Mouse (Mus musculus): ENCODE results near the gene Armc12.
A peak's percentile ranks its signal among the peaks of the same experiment; 100 is the strongest.

The Armc12 gene

DNA sequence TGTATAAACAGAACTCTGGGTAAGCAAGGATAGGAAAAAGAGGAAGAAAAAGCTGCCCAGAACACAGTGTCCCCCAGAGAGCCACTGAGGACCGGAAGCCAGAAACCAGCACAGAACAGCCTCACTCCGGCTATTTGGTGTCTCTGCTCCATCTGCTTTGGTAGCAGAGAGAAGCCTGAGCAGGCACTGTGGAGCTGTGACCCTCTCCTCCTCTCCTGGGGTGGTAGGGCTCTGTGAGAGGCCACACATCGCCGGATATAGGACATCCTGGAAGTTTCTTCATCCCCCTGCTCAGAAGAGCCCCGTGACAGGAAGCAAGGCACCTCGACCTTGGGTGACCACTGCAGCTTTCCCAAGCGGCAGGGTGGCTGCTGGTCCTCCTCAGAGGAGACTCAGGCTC lies 16.8 kb upstream of the Armc12 start:
- DNase-seq: no peak

DNA sequence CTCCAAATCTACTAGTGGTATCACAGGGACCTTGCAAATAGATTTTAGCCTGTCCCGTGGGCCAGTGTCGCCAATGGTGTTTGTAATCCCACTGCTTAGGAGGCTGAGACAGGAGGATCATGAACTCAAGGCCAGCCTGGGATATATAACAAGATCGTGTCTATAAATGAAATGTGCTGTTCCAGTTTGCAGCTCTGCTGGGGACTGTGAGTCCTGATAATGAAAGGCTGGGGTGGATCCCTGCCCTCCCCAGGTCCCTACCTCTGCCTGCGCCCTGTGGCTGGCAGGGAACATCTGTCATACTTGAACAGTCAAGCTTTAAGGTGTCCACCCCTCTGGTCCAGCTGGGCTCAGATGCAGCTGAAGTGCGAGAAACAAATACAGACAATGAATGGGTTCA lies 16.1 kb upstream of the Armc12 start:
- DNase-seq: no peak

DNA sequence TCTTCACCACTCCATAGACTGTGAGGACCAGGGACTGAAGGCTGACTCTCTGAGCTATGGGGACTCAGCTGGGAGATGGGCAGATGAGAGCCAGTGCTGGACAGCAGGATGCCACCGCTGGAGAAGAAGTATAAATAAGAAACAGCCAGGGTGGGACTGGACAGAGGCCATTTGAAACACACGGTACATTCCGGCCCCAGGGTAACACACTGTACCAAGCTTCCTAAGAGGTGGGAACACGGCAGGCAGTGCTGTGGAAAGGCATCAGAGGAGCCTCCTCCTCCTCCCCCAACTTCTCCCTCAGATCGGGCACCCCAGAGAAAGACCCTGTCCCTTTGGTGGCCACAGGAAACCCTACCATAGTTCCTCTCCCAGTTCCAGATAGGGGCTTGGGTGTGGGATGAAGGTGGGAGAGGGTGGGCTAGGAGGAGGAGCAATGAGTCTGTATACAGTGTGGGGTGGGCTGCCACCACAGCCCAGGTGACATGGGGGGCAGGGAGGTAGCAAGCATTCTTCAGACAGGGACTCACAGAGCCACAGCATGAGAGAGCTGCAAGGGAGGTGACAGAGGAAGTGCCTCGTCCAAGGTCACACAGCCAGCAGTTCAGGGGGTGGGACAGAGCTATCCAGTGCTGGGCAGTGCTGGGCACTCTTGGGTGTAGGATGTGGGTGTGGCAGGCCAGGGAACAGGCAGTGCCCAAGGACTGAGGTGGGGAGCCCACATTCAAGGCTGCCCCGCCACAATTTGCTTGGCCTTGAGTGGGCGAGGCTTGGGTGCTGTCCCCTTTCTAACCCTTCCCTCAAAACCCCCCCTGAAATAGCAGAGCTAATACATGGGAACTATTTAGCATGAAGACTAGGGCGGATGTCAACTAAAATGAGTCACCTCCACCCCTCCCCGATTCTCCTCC lies 14.9 kb upstream of the Armc12 start:
- DNase-seq: peak; percentile 70

DNA sequence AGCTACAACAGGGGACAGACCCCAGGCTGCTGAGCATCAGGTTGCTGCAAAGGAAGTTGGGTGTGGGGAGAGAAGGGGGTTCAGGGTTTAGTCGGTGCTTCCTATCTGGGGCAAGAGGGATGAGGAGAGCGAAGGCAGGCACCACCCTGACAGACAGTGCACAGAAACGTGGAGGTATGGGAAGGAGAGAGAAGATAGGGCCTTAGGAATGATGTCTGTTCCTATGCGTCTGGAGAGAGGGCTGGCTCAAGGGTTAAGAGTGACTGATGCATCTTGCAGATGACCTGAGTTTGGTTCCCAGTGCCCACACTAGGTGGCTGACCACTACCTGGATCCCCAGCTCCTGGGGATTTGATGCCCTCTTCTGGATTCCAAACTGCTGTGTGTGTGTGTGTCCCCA lies 13.7 kb upstream of the Armc12 start:
- peak; percentile 64 for DNase-seq

DNA sequence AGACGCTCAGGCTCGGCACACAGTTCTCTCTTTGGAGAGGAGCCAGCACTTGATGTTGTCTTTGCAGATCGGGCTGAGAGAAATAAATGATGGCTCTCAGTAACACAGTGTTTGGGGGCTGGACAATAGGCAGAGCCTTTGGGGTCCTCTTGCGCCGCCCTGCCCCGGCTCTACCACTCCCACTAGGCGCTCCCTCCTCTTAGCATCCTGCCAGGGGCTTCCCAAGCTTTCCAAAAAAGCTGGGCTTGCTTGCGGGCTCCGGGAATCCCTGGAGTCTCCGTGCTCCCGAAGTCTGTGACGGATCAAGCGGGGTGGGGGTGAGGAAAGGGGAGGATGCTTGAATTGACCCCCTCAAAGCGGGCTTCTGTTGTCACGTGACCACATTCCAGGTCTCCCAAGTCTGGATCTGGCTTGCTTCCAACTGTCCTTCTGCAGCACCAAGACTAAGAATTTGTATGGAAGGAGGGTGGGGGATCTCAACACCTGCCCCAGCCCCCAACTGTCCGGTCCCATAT lies 13.1 kb upstream of the Armc12 start, which contains the start of gene Fkbp5:
Gene Fkbp5, minus strand, starts transcription at position 87 of the 515 bp plus-strand sequence.
- no peak for DNase-seq

DNA sequence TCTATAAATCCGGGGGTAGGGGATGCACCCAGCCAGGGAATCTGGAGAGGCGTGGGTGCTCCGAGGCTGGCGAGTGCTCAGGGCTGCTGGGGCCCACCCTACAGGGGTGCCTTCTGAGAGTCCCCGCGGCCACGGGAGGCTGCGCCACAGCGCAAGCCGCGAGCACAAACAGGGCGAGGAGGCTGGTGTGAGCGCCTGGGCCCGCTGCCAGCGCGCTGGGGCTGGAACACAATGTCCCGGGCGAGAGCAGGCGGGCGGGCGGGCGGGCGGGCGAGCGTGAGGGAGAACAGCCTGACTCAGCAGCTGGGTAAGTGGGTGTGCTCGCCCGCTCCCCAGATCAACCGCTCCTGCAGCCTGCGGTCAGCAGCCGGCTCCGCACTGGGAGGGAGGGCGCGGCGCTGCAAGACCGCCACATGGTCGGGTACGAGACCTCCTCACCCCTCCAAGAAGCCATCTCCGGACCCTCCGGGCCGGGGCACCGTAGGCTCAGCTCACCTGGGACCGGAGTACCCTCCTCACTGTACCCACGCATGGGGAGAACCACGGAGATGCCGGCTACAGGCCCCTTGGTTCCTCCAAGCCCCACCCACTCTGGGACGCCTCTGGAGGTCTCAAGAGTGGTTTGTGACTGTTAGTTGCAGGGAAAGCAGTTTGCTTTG lies 12.5 kb upstream of the Armc12 start:
- DNase-seq: peak; percentile 85

DNA sequence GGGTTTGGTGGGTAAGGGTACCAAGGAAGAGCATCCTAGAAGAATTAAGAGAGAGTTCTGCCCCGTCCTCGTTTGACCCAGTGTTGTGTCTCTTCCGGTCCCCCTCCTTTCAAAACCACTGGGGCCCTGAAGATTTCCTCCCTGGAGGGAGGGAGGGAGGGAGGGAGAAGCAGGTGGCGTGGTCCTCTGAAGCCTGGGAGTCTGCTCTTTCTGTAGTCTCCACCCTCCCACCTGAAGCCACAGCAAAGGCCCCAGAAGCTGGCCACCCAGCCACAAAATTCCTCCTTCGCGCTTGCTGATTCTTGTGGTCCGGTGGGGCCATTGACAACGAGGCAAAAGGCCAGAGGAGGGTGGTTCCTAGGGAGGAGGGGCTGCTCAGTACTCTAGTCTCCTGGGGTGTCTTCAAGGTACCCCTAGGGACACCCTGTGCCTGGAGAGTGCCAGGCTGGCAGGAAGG lies 12.0 kb upstream of the Armc12 start:
- DNase-seq: peak; percentile 78

DNA sequence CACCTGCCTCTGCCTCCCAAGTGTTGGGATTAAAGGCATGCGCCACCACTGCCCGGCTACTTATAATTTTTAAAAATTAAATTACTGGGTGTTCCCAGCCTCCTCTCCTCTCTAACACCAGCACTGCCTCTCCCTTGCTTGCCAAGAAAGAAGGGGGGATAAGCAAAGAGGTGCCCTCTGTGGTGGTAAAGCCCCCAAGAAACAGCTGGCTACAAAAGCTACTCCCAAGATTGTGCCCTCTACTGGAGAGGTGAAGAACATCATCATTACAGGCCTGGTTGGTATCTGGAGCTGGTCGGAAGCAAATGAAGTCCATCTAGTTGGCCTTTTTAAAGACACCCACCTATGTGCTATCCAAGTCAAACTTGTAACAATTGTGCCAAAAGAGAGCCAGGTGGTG lies 10.8 kb upstream of the Armc12 start:
- no peak for DNase-seq

DNA sequence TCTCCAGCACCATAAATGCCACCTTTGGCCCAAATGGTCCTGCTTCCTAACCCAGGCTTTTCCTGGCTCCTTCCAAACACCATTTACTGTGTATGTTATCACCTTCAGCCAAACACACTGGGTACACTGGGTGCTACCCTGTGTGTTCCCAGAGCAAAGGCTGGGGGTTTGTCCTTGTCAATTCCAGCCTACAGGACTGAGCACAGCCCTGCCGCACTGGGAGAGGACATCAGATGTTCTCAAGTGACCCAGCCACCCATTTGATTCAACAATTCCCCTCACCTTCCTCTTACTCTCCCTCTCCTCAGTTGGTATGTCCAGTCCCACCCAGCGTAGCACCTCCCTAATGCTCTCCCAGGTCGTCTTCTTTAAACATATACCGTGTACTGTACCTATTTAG lies 10.0 kb upstream of the Armc12 start:
- no peak for DNase-seq

DNA sequence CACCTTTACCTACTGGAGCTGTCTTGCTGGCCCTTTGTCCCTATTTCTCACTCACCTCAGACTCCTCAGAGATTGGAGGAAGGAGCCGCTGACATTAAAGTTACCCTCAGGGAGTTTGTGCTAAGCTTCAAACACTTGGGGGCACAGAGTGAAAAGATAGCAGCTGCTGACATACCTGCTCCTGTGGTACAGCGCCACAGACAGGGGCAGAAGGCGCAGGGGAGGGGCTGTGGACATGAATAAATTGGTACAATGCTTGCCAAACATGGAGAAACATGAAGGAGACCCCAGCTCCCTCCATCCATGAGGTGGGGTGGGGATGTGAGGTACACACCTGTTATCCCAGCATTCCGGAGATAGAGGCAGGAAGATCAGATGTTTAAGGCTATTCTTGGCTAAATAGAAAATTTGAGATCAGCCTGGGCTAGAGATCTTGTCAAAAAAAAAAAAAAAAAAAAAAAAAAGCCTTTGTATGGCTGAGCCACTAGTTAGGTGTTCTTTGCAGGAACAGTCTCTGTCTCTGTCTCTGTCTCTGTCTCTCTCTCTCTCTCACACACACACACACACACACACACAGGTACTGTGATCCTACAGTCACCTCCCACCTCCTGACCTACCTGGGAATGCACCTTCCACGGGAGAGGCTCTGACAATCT lies 9.4 kb upstream of the Armc12 start:
- DNase-seq: peak; percentile 68

DNA sequence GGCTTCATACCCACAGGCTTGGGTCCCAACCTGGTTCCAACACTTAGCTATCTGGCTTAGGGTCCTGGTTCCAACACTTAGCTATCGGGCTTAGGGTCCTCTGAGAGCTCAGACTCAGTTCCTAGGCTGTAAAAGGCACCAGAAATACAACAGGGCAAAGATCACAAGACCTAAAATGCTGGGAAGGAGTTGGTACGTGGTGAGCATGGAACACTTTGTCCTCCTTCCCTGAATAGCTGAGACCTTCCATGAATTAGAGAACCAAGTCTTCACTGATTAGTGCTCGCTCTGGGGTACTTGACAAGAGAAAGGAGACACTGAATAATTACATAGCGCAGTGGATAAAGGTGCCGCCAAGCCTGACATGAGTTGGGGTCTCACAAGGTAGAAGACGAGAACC lies 8.7 kb upstream of the Armc12 start:
- no peak for DNase-seq

DNA sequence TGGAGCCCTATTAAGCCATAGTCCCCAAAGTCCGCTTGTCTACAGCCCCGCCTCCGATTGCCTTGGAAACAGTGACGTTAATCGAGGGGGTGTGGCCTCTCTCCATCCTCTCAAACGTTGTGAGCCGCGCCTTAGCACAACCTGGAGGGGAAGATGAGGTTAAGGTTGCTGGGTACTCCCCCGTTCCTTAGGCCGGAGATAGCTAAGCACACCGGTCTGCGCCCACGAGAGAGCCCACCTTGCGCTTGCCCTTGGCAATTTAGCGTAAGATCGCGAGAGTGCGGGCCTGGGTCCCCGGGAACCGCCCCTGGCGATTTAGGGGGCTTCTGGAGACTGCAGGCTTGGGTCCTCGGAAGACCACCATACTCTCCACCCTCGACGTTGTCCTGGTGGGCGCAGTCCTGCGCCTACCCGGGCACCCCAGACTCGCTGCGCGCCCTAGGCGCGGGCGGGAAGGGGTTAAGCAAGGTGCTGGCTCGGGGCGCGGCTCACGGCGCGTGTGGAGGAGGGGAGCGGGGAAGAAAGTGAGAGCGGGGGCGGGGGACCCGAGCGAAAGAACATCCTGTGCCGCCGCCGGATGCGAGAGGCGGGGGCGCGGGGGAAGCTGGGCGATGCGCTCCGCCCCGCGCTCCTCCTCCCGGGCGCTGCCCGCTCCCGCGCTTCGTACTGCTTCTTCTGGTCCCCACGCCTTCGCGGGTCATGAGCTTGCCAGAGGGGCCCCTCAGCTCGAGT lies 7.8 kb upstream of the Armc12 start:
- DNase-seq: peak; percentile 96

DNA sequence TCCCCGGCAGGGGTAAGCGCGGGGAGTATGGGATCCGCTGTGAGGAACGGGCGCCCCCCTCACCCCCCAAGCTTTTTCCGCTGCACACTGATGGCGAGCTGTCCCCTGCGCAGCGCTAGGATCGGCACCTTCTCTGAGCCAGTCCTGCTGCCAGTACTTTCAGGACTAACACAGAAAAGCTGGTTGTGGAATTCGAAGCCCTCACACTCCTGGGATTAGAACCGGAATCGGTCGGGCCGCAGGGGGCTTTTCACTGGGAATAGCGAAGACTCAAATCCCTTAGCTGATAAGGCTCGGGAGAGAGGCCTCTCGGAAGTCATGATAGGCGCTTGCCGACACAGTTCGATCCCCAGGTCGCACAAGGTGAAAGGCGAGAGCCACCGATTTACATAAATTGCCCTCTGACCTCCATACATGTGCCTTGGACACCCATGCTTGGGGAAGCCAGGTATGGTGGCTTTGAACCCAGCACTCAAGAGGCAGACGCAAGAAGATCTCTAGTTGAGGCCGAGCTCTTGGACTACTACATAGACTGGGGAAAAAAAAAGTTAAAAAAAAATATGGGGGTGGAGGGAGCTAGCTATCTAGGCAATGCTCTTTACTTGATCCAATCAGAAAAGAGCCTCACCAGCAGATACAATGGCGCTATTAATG lies 7.1 kb upstream of the Armc12 start:
- DNase-seq: no peak

DNA sequence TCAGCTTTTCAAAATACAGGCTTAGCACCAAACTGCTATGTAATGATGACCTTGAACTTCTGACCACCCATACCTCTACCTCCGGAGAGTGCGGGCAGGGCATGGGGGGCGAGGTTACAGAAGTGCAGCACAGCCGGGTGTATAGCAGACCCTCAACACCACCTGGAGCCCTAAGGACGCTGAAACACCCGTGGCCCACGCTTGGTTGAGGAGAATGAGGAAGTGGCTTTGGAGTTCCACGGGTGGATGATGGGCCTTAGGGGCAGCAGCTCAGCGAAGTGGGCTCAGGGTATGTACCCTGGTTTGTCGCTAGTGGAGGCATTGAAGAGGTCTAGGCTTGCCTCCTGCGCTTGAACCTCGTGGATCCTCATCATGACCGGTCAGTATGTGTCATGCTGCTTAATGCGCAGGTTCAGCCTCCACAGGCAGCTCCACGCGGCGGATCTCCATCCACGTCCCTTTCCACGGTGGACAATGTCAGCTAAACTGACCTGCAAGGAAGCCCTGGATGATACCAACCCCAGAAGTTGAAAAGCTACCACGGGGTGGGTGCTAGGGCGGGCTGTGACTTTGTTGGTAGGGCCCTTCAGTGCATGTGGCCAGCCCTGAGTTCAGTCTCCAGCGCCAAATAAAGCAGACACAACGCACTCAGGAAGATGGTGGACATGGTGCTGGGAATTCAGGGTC lies 6.5 kb upstream of the Armc12 start:
- DNase-seq: no peak

DNA sequence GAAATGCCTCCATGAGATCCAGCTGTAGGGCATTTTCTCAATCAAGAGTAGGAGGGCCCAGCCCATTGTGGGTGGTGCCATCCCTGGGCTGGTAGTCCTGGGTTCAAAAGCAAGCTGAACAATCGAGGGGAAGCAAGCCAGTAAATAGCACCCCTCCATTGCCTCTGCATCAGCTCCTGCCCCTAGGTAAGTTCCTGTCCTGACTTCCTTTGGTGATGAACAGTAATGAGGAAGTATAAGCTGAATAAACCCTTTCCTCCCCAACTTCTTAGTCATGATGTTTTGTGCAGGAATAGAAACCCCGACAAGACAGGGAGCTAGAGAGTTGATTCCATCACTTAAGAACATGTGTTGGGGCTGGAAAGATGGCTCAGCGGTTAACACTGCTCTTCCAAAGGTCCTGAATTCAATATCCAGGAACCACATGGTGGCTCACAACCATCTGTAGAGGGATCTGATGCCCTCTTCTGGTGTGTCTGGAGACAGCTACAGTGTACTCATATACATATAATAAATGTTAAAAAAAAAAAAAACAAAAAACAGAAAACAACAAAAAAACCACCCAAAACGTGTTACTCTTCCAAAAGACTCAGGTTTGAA lies 5.7 kb upstream of the Armc12 start:
- no peak for DNase-seq

DNA sequence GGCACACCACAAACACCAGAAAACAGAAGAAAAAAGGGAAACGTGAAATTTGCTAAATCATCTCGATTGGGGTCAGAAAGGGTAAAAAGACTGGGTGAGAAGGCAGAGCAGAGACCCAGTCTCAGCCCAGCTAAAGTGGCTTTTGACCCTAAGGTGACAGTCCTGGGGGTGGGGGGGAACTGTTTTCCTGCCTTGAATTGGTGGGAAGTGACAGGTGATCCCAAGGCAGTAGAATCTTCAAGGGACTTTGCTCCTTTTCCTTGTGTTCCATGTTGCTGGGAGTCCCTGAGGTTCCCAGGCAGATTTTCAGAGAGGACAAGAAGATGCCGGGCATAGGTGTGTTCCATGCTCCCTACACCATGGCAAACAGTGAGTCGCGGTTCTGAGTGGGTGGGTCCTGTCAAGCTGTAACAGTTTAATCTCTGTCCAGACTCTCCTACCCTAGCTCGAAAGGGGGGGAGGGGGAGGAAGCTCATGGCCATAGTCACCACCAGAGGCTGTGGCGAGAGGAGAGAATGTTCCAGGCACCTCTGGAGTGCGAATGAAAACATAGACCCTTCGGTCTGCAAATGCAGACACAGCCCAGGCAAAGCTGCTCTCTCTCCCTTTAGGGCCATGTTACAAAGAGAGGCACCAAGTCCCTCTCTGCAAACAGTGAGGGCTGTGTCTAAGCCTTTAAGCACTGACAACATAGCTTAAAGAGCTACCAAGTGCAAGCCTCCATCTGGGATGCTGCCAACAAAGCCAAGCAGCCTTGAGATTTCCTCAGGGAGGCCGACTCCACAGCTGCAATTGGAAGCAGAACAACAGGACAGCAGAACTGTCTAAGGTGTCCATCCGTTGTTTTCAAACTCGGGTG lies 3.2 kb upstream of the Armc12 start:
- DNase-seq: no peak

DNA sequence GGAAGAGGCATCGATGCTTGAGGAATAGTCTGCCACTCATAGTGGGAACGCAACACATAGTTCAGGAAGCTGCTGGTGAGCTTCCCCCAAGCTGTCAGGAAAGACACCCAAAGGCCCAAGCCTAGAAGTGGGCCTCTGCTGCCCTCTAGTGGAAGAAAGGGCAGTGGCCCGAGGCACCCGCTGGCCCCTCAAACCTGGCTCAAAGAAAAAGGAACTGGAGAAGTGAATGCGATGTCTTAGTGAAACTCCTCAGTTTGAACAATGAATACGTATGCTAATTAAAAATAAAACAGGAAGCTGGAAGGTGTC lies 2.6 kb upstream of the Armc12 start:
- DNase-seq: peak; percentile 91

DNA sequence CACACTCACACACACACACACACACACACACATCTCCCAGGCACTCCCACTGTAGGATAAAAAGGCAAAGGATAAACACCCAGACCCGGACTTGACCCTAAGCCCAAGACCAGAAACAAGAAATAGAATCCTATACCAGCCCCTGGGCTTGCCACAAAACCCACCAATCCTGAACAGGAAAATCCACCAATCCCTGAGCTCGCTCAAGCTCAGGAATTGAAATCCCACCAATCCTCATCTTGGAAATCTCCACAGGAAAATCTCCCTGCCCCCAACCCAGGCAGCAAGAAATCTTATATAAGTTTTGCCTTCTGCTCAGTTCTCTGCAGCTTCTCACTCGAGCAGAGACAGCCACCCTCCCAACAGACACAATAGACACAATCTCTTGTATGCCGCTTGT lies 1.5 kb upstream of the Armc12 start:
- DNase-seq: no peak

DNA sequence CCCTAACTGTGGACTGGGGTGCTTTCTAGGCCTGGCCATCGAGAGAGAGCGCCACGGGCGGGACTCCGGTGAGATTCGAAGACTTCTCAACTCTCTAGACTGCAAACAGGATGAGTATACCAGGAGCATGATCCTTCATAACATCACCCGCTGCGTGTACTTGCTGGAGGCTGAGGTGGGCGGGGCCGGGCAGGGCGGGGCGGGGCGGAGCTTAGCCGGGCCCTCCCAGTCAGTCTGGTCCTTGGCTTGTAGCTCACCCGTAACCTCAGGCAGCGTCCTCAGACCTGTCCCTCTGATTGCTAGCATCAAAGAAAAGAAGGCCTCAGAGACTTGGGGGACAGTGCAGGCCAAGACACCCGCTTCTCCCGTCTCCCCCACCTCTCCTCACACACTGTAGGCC lies 1.3 kb downstream of the Armc12 start:
- no peak for DNase-seq

DNA sequence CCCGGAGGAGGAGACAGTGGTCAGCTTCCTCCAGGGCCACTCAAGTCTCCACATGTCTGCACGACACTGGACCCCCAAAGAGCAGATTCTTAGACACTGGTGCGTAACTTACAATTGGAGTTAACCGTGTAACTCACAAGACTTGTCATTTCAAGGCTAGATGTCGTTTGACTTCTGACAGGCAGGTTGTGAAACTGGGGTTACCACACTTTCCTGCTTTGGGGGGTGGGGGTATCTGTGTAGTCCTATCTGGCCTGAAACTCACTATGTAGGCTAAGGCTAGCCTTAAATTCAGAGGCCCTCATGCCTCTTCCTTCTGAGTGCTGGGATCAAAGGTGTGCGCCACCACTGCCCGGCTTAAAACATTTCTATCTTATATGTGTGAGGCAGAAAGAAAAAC lies 2.0 kb downstream of the Armc12 start:
- no peak for DNase-seq
